Mouse (Mus musculus) adrenal gland, adult 18-20 months (tissue): Measurements from ENCODE around the gene Ttll3. TPM values are rescaled to one million over a fixed set of nuclear protein-coding genes. Genes with fewer than 3 reads are reported as not detected.

Experiments
- DNase-seq, 2 experiments: peaks; one replicate each; pipeline ENCODE4 v3.0.0; 2021 to 2022; ENCODE audit warnings: low spot score in 2 of 2
- long read RNA-seq, 2 experiments: library from polyadenylated mRNA; stranded (forward); transcript quantifications; one replicate each; pipeline ENCODE4 v2.0.0; 2021
- total RNA-seq, 2 experiments: library from RNA; stranded (reverse); gene quantifications; 1 replicate in 1 of 2; 2 replicates in 1 of 2; pipeline ENCODE4 v1.2.3; 2021

Ttll3 gene
- 1 to 10 TPM; 3.0 to 4.0 TPM for total RNA-seq
- long read RNA-seq, experiment 1: 0 reads
- long read RNA-seq, experiment 2: 0 reads

DNA sequence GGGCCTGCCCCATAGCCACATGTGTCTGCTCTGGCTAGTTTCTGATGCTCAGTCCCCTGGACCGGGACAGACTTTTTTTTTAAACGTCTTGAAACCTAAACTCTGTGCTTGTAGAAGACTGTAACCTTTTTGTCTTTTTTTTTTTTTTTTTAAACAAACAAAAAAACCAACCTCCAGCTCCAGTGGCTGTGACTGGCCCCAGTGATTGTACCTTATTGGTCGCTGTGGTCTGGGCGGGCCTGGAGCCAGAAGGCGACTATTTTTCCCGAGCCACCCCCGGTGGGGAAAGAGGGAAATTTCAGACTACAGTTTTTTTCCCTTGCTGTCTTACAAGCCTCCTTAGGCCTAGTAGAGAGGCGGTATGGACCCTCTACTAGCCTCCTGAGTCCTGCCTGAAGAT is at the start of gene Ttll3:
Gene Ttll3 (plus strand): TSS at position 301 of the 400 bp plus-strand sequence.
- DNase-seq: no peak

DNA sequence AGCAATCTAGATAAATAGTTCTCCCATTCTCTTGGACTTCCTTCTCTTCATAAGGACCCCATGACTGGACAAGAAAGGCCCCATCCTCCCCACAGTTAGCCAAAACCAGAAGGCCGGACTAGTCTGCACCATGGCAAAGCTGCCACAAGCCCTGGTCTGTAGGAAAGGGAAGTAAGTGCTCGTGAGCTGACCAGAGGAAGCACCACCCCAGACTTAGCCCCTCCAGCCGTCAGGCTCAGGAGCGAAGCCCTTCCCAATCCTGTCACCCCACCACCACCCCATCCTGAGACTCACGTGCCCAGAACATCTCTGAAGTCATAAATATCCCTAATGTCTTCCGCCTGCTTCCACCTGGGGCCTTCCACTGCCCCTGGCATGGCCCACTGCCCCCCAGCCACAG is 47.5 kb upstream of the Ttll3 start:
- no peak for DNase-seq

DNA sequence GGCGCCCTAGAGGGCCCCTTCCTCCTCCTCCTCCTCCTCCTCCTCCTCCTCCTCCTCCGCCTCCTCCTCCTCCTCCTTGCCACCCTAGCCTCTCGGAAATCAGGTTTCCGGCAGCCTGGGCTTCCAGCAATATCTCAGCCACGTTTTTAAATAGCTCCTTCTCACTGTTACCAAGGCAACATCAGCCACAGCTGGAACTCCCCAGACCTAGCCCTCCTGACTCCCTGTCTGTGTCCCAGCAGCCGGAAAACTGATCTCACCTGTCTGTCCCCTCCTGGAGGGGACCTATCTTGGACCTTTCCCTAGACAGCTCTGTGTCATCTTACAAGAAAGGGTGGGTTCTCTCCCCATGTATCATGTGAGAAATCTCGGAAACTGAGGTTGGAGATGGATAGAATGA is 46.8 kb upstream of the Ttll3 start:
- DNase-seq: no peak

DNA sequence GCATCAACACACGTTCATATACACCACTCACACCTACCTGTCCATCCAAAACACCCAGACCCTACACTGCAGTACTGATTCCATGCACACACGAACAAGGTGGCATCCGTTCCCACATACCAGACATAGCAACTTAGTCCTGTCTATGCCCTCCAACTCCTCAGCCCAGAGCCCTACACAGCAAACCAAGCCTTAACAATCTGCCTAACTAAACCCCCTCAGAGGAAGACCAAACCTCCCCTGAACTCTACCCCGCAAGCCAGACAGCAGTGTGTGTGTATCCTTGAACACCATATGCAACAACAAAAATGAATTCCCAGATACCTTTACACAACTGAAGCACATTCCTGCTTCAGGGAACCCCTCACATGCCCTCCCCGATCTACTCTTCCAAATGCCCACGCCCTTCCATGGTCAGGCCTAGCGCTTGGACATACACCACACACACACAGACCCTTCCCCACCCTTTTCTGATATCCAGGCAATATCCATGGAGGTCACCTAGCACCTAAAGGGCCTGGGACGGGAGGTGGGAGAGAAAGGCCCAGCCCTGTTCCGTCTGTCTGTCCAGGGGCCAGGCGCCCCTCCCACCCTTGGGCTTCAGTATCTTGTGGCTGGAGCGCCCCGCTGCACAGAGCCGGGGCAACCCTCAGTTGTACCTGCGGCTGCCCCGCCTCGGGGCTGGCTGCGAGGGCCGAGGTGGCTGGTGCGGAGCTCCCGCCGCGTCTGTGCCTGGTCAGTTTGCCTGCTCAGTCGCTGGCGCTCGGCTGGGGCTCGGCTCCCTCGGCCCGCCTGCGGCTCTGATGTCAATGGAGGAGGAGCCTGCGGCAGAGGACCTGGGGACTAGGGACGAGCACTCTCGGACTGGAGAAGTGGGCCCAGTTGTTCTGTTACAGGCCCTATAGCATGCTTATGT is 45.6 kb upstream of the Ttll3 start, which contains the start of gene Camk1:
Gene Camk1 (minus strand): TSS at position 808 of the 916 bp plus-strand sequence.
- DNase-seq: peak; percentile 82 to 84

GRCm38 (mm10) chr6:113344321-113344720 is 44.7 kb upstream of the Ttll3 start:
- DNase-seq: peak; percentile 58 to 68

DNA sequence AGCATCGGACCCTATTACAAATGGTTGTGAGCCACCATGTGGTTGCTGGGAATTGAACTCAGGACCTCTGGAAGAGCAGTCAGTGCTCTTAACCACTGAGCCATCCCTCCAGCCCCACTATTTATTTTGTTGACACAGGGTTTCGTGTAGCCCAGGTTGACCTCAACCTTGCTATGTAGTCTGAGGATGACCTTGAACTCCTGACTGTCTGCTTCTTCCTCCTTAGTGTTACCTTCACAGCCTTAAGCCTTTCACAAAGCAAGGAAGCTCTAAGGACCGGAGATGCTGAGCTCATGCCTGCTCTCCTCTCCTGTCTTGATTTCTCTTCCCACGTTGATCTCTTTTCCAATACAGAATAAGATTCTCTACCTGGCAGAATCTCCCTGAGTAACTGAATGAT is 42.2 kb upstream of the Ttll3 start:
- no peak for DNase-seq

DNA sequence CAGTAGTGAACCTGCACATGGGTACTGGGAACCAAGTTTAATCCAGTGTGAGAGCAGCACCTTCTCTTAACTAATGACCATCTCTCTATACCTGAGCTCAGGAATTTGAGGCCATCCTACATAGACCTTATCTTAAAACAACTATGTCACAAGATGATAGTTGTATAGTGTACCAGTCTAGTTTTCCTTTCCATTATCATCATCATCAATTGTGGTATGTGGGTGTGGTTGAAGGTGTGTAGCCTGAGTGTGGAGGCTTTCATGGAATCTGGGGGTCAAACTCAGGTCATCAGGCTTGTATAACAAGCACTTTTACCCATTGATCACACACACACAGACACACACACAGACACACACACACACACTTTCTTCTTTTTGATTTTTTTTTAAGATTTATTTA is 38.5 kb upstream of the Ttll3 start:
- no peak for DNase-seq

DNA sequence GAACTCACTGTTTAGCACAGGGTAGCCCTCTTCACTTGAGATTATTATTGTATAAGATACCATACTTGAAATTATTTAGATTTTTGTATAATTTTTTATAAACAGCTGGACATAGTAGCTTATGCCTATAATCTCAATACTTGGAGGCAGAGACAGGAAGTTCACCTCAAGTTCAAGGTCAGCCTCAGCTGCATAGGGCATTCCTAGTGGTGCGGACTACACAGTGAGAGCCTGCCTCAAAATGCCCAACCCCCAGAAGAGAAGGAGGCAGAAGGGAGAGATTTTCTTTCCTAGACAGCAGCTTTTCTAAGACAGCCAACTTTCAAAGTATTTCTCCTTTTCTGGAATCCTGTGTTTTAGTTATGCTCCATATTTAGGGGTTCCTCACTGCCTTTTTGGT is 37.9 kb upstream of the Ttll3 start:
- no peak for DNase-seq

- no peak for DNase-seq
Measured at GRCm38 (mm10) chr6:113351653-113352052, 37.4 kb upstream of the Ttll3 start.

DNA sequence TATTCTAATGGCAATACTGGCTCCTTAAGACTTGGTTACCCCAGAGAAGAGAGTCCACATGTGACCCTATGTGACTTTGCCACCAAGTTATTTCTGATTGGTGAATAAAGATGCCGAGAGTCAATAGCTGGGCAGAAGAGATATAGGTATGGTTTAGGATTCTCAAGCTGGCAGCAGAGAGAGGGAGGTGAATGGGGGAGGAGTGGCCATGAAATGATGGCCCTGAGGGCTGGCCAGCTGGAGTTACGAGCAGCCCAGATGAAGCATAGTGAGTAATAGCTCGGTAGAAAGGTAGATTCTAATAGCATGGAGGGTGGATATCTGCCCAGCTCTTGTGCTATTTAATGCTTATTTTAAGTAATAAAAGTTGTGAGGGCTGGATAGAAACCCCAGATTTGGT is 36.2 kb upstream of the Ttll3 start:
- DNase-seq: no peak

DNA sequence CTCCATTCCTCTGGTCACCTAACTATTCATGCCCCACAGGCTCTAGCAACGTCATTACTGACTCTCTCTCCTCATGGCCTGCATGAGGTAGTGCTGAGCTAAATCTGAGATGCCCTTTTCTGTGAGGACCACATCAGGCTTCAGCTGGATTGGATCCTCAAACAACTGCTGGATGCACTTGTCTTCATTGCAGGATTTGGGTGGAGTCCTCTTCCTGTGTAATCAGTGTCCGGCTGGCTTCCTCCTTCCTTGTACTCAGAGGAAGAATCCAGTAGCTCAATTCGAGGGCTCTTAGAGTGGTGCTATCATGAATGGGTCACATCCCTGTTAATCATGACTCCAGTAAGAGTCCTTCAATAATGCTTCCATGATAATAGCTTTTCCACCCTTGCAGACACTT is 35.4 kb upstream of the Ttll3 start:
- DNase-seq: no peak

DNA sequence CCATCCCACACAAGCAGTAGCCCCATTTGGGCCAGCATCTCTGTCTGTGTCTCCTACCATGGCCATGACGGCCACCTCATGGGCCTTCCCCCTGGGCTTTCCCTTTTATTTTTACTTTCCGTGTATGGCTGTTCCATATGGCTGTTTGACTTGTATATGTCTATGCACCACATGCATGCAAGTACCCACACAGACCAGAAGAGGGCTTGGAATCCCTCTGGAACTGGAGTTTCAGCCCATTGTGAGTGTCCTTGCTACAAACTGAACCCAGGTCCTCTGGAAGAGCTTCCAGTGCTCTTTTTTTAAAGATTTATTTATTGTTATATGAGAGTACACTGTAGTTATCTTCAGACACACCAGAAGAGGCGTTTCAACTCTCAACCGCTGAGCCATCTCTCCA is 27.6 kb upstream of the Ttll3 start:
- DNase-seq: no peak

GRCm38 (mm10) chr6:113362241-113362640 is 26.8 kb upstream of the Ttll3 start:
- DNase-seq: no peak

DNA sequence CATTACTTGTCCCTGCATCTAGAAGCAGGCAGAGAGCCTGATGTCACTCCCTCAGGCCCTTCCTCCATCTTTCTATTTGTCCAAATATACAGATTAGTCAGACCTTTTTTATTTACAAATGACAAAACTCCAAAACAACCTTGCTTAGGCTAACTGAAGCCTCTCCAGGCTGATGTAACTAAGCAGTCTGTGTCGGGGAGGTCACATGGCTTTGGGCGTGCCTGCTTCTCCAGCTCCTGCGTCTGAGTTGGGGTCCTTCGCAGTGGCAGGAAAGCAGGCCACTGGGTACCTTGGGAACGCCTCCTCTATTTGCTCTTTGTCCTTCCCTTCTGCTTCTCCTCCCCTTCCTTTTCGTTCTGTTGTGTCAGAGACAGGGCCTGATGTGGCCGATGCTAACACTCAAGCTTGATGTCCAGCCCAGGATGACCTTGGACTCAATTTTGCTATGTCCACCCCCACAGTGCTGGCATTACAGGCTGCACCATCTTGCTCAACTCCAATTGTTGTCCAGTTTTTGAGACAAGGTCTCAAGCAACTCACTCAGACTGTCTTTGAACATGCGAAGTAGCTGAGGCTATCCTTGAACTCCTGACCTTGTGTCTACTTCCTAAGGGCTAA is 24.4 kb upstream of the Ttll3 start:
- DNase-seq: no peak

GRCm38 (mm10) chr6:113366639-113367038 is 22.4 kb upstream of the Ttll3 start:
- no peak for DNase-seq

- DNase-seq: no peak
Measured at GRCm38 (mm10) chr6:113367574-113367973, 21.5 kb upstream of the Ttll3 start.

DNA sequence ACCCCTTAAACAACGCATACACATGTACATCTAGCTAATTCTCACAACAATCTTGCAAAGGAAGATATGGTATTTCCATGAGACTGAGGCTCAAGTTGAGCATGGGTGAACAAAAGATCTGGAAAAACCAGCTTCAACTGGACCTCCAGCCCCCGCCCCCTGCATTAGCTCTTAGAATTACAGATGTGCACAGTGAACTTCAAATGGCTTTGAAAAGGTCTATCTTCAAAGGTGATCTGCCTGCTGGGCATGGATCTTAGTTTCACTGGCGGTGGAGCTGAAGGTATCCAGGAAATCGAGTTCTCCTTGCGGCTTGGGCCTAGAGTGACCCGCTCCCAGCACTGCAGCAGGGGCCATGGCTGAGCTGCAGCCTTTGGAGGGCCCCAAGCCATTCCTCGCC is 20.9 kb upstream of the Ttll3 start:
- no peak for DNase-seq

DNA sequence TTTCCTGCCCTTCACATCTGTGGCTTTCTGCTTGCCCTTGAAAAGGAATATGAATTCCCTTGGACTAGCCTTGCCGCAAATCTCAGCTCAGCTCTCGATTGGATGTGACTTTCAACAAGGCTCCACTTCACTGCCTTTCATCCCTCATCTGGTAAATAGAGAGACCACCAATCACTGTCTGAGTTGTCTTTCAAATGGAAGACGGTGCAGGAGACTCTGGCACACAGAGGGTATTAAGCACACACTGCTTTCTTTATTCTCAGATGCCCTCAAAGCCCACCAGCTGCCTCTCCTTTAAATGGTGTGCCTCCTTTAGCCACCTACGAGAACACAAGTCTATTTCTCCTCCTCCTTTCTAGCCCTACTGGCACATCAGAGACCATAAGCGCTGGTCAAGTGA is 20.5 kb upstream of the Ttll3 start:
- no peak for DNase-seq

DNA sequence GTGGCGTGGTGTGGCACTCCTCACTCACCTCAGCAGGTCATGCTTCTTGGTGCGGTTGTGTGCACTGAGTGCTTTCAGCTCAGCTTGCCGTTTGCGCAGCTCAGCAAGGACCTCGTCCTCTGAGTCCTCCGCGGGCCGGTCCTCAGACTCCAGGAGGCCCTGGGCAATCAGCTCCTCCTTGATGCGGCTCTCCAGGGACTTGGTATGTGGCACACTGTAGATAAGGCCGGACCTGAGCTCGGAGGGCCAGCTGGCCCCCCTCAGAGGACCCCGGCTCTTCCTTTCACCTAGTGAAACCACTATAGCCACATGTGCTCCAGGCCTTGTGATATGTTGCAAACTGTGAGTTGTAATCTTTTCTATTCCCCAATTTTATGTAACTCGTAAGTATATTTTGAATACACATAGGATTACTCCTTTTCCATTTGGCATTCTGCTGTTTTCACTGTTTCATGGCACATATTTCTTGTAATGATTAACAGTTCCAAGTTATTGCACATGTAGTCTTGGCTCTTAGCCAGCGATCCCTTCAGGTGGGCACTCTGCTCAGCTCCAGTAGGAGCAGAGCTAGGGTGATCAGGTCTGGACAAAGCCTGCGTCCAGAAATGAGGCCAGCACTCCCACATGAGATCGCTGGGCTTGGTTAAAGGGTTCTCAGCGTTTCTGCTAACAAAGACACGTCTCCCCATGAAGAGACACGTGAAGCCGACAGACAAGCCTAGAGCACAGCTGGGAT is 18.7 kb upstream of the Ttll3 start:
- DNase-seq: no peak

DNA sequence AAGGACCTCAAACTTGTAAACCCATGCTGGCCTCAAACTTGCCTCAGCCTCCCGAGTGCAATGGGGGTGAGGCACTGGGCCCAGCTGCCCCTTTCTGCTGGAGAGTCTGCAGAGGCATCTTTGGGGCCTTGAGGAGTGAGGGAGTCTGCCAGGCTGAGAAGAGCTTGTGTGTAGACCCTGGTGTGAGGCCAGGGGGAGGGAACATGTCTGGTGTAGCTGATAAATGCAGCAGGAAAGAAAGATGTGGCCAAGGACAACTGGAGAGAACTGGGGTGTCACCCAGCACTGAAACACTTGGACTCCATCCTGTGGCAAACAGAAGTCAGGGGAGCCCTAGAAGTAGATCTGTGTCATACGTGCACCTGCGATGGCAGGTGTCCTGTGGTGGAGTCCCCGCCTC is 15.6 kb upstream of the Ttll3 start:
- no peak for DNase-seq

DNA sequence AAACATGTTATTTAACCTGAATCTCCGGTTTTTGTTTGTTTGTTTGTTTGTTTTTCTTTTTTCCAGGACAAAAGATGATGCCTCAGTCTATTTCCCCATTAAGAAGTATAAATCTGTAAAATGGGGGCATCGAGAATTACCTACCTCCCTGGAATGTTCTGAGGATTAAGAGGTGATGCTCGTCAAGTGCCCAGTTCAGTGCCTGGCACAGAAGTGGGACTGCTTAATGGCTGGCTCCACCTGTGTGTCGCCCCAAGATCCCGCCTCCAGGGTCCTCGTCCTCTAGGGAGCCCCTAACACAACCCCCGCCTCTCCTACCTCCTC is 11.9 kb upstream of the Ttll3 start:
- DNase-seq: no peak
